Mouse (Mus musculus) liver, embryonic 11.5 days (tissue): ENCODE measurements at regions not wholly inside any gene's neighbourhood (a gene's known extent, or its start where the extent isn't known, plus 50 kb on each side); places are given as distances from the start of the nearest gene placed in this dataset.
"Not testable (repeated sequence)": the region's sequence is repeated elsewhere in the genome, so short reads cannot be mapped to it uniquely, and the experiment has no call there.

Experiments
- ATAC-seq: fragments of 200-750 bp; cut with Nextera tagmentation; replicated peaks from 2 replicates; pipeline ENCODE4 v1.8.0; 2017; ENCODE audit warnings: moderate number of reproducible peaks, mild to moderate bottlenecking, moderate TSS enrichment, moderate library complexity; ENCODE audit not compliant: low FRiP score
- DNase-seq: peaks from one replicate; pipeline ENCODE4 v3.0.0-alpha.2; 2017; ENCODE audit warnings: low spot score
- H3K27ac ChIP-seq: fragments of 300-500 bp; sonication (generic); 2 replicates; pipeline ENCODE4 v1.5.1; 2014; ENCODE audit warnings: mild to moderate bottlenecking, low read depth, low read length, control low read depth
- H3K27me3 ChIP-seq: fragments of 300-500 bp; sonication (generic); replicated peaks from 2 replicates; pipeline ENCODE4 v1.6.1; 2014; ENCODE audit warnings: low read length, mixed read lengths; ENCODE audit not compliant: control insufficient read depth, insufficient read depth
- H3K36me3 ChIP-seq: fragments of 300-500 bp; sonication (generic); 2 replicates; pipeline ENCODE4 v1.6.1; 2014; ENCODE audit warnings: mild to moderate bottlenecking, low read length, moderate library complexity, mixed read lengths; ENCODE audit not compliant: control insufficient read depth, insufficient read depth
- H3K4me1 ChIP-seq: fragments of 300-500 bp; sonication (generic); replicated peaks from 2 replicates; pipeline ENCODE4 v1.6.1; 2014; ENCODE audit warnings: low read length, mixed read lengths; ENCODE audit not compliant: control insufficient read depth, insufficient read depth
- H3K4me2 ChIP-seq: fragments of 300-500 bp; sonication (generic); 2 replicates; pipeline ENCODE4 v1.6.1; 2014; ENCODE audit warnings: mild to moderate bottlenecking, control low read depth, moderate library complexity
- H3K4me3 ChIP-seq: fragments of 300-500 bp; sonication (generic); 2 replicates; pipeline ENCODE4 v1.5.1; 2014; ENCODE audit warnings: low read depth, low read length, control low read depth
- H3K9ac ChIP-seq: fragments of 300-500 bp; sonication (generic); 2 replicates; pipeline ENCODE4 v1.6.1; 2014; ENCODE audit warnings: low read depth, low read length, control low read depth
- H3K9me3 ChIP-seq: fragments of 300-500 bp; sonication (generic); 2 replicates; pipeline ENCODE4 v1.6.1; 2016; ENCODE audit warnings: low read length, inconsistent platforms, mixed read lengths; ENCODE audit not compliant: control insufficient read depth
- WGBS: fragments of 180-500 bp; shearing (Covaris S2); extraction: QIAGEN DNeasy Blood & Tissue Kit; methylation state at CpG from one replicate; pipeline ENCODE4 v1.1.7; 2014; 5-methylcytosine and 5-hydroxymethylcytosine counted together

DNA sequence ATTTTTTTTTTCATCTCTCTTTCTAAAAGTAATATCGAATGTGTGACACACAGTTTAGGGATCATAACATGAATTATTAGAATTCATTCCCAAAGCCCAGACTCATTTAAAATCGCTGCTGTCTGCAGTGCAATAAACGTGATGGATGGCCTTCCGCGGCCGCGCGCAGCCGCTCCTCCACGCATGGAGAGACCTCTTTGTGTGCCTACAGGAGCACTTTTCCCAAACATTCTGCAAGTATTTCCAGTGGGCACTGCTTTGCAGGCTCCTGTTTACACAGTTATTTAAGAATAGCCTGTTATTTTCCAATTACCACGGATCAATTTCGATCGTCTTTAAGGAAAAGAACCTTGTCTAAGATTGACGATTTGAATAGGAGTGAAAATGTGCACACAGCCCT lies 115.6 kb downstream of the Akr1d1 start:
- H3K9ac ChIP-seq = no peak overlapping the region
- no peaks in the 10 kb centered on the region for H3K27me3 ChIP-seq
- H3K4me2 ChIP-seq = no peak overlapping the region
- no peak overlapping the region for H3K27ac ChIP-seq
- 71% methylated on average over 14 of the region's 14 CpGs for WGBS
- H3K4me1 ChIP-seq = no peaks in the 10 kb centered on the region
- no peaks in the 10 kb centered on the region for H3K9me3 ChIP-seq
- H3K4me3 ChIP-seq = no peak overlapping the region
- no peak for ATAC-seq
- DNase-seq = no peak
- no peaks in the 10 kb centered on the region for H3K36me3 ChIP-seq

- not testable (repeated sequence) for ATAC-seq, H3K4me3 ChIP-seq, H3K36me3 ChIP-seq, H3K4me1 ChIP-seq, H3K9ac ChIP-seq, DNase-seq, H3K27me3 ChIP-seq, H3K27ac ChIP-seq, H3K4me2 ChIP-seq, H3K9me3 ChIP-seq
- WGBS = 79% methylated on average over 3 of the region's 3 CpGs
These were observed 127.3 kb downstream of the Akr1d1 start for GRCm38 (mm10) chr6:37657300-37657699.

- H3K27ac ChIP-seq = no peak overlapping the region
- H3K36me3 ChIP-seq = no peaks in the 10 kb centered on the region
- no peak overlapping the region for H3K9ac ChIP-seq
- no peaks in the 10 kb centered on the region for H3K9me3 ChIP-seq
- ATAC-seq = no peak
- WGBS = 62% methylated on average over 6 of the region's 6 CpGs
- H3K27me3 ChIP-seq = no peaks in the 10 kb centered on the region
- H3K4me2 ChIP-seq = no peak overlapping the region
- H3K4me1 ChIP-seq = no peaks in the 10 kb centered on the region
- no peak for DNase-seq
- no peak overlapping the region for H3K4me3 ChIP-seq
These were observed 128.2 kb downstream of the Akr1d1 start for GRCm38 (mm10) chr6:37658021-37658650.

- Histone ChIP-seq H3K4me2 (no peak overlapping the region), H3K9ac (no peak overlapping the region), H3K27me3 (no peaks in the 10 kb centered on the region), H3K27ac (no peak overlapping the region), H3K9me3 (no peaks in the 10 kb centered on the region), H3K36me3 (no peaks in the 10 kb centered on the region), H3K4me1 (no peaks in the 10 kb centered on the region), H3K4me3 (no peak overlapping the region)
- DNase-seq (no peak), ATAC-seq (no peak)
- 61% methylated on average over 2 of the region's 2 CpGs for WGBS
These were observed 132.8 kb downstream of the Akr1d1 start for GRCm38 (mm10) chr6:37662747-37663146.

DNA sequence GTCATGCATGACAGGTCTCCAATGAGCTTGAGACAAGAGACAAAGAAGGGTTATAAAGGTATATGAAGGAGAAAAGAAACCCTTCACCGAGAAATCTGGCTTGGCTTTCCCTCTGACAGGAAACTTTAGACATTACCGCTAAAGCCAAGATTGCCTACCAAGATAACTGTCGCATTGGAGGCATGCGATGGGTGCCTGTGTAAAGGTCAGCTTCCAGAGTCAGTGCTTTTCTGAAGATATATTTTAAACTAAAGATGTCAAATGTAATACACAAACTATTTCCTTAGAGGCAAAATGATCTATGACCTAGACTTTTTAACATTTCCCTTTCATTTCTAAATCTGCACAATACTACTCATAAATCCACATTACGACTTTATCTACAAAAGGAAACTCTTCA lies 135.6 kb downstream of the Akr1d1 start:
- no peak overlapping the region for H3K4me2 ChIP-seq
- H3K27ac ChIP-seq = no peak overlapping the region
- no peak for ATAC-seq
- no peak for DNase-seq
- H3K27me3 ChIP-seq = no peaks in the 10 kb centered on the region
- H3K9me3 ChIP-seq = no peaks in the 10 kb centered on the region
- H3K36me3 ChIP-seq = no peaks in the 10 kb centered on the region
- no peak overlapping the region for H3K9ac ChIP-seq
- no peak overlapping the region for H3K4me3 ChIP-seq
- no peaks in the 10 kb centered on the region for H3K4me1 ChIP-seq
- 79% methylated on average over 5 of the region's 5 CpGs for WGBS

DNA sequence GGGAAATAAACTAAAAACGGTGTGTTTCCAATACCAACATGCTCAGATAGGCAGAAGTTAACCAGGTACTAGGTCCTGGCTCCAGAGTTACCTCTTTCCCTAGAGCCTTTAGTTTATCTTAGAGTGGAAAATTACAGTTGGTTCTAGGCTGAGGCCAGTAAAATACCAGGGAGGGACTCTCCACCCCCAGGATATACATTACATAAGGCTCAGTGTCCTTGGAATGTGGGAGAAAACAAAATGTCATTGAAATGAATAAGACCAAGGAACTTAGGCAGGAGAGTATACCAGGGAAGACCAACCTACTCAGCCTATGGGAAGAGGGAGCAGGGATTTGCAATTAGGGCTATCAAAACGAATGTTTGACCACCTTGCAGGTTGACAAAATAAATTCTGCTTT lies 139.4 kb downstream of the Akr1d1 start:
- WGBS = 62% methylated on average over 2 of the region's 2 CpGs
- Histone ChIP-seq H3K4me1 (no peaks in the 10 kb centered on the region), H3K4me3 (no peak overlapping the region), H3K9me3 (no peaks in the 10 kb centered on the region), H3K9ac (no peak overlapping the region), H3K4me2 (no peak overlapping the region), H3K36me3 (no peaks in the 10 kb centered on the region), H3K27me3 (no peaks in the 10 kb centered on the region), H3K27ac (no peak overlapping the region)
- ATAC-seq (no peak), DNase-seq (no peak)

GRCm38 (mm10) chr6:37670701-37671100 lies 140.7 kb downstream of the Akr1d1 start:
- no peaks in the 10 kb centered on the region for H3K36me3 ChIP-seq
- no peak for DNase-seq
- H3K9ac ChIP-seq = no peak overlapping the region
- H3K9me3 ChIP-seq = no peaks in the 10 kb centered on the region
- ATAC-seq = no peak
- H3K4me2 ChIP-seq = no peak overlapping the region
- H3K4me1 ChIP-seq = no peaks in the 10 kb centered on the region
- H3K27ac ChIP-seq = no peak overlapping the region
- WGBS = 84% methylated on average over 3 of the region's 3 CpGs
- H3K4me3 ChIP-seq = no peak overlapping the region
- H3K27me3 ChIP-seq = no peaks in the 10 kb centered on the region

DNA sequence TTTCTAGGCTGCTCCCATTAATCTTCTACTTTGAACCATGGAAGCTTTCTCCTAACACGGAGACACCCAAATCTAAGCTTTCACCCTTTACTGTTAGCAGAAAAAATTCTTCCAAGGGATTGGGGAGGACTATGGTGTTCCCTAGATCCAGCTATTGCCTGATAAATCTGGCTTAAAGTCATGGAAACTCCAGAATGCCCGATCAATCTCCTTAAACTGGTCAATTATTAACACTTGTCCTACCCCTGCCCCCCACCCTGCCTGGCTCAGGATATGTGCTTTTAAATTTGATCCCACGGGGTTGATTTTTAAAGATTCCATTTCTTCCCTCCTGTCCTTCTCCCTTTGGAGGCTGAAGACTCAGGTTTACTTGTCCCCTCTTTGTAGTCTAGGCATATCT lies 149.9 kb downstream of the Akr1d1 start:
- Histone ChIP-seq H3K36me3 (no peaks in the 10 kb centered on the region), H3K4me3 (no peak overlapping the region), H3K9me3 (no peaks in the 10 kb centered on the region), H3K4me2 (no peak overlapping the region), H3K27ac (no peak overlapping the region), H3K27me3 (no peaks in the 10 kb centered on the region), H3K4me1 (no peaks in the 10 kb centered on the region), H3K9ac (no peak overlapping the region)
- 52% methylated on average over 3 of the region's 3 CpGs for WGBS
- DNase-seq = no peak
- no peak for ATAC-seq

GRCm38 (mm10) chr6:37681331-37681730 lies 151.4 kb downstream of the Akr1d1 start:
- H3K9me3 ChIP-seq, ATAC-seq, H3K4me1 ChIP-seq, H3K27me3 ChIP-seq, H3K36me3 ChIP-seq, H3K27ac ChIP-seq, H3K4me3 ChIP-seq, H3K9ac ChIP-seq, DNase-seq, H3K4me2 ChIP-seq: not testable (repeated sequence)
- WGBS = 71% methylated on average over 2 of the region's 2 CpGs
